Mouse (Mus musculus) neural tube, embryonic 12.5 days (tissue): ENCODE measurements at regions not wholly inside any gene's neighbourhood (a gene's known extent, or its start where the extent isn't known, plus 50 kb on each side); places are given as distances from the start of the nearest gene placed in this dataset.
"Not testable (repeated sequence)": the region's sequence is repeated elsewhere in the genome, so short reads cannot be mapped to it uniquely, and the experiment has no call there.

ENCODE experiments used
- ATAC-seq: fragments of 200-750 bp; cut with Nextera tagmentation; 2 replicates; pipeline ENCODE4 v1.8.0; 2017; ENCODE audit warnings: low read depth, mild to moderate bottlenecking, moderate TSS enrichment, moderate library complexity; ENCODE audit not compliant: low FRiP score
- H3K27ac ChIP-seq: fragments of 300-500 bp; sonication (generic); 2 replicates; pipeline ENCODE4 v1.5.1; 2016
- H3K27me3 ChIP-seq: fragments of 300-500 bp; sonication (generic); replicated peaks from 2 replicates; pipeline ENCODE4 v1.6.1; 2016; ENCODE audit warnings: mild to moderate bottlenecking
- H3K36me3 ChIP-seq: fragments of 300-500 bp; sonication (generic); 2 replicates; pipeline ENCODE4 v1.6.1; 2016; ENCODE audit warnings: mild to moderate bottlenecking
- H3K4me1 ChIP-seq: fragments of 300-500 bp; sonication (generic); 2 replicates; pipeline ENCODE4 v1.6.1; 2016
- H3K4me2 ChIP-seq: fragments of 300-500 bp; sonication (generic); replicated peaks from 2 replicates; pipeline ENCODE4 v1.6.1; 2016; ENCODE audit warnings: mild to moderate bottlenecking
- H3K4me3 ChIP-seq: fragments of 300-500 bp; sonication (generic); 2 replicates; pipeline ENCODE4 v1.5.1; 2016
- H3K9ac ChIP-seq: fragments of 300-500 bp; sonication (generic); 2 replicates; pipeline ENCODE4 v1.6.1; 2016; ENCODE audit warnings: mild to moderate bottlenecking
- H3K9me3 ChIP-seq: fragments of 300-500 bp; sonication (generic); 2 replicates; pipeline ENCODE4 v1.6.1; 2016; ENCODE audit warnings: mild to moderate bottlenecking
- WGBS: fragments of 180-500 bp; shearing (Covaris S2); methylation state at CpG from one replicate; pipeline ENCODE4 v1.1.7; 2016; 5-methylcytosine and 5-hydroxymethylcytosine counted together

- no peaks in the 10 kb centered on the region for H3K27me3 ChIP-seq
- H3K27ac ChIP-seq, result no peak overlapping the region
- no peaks in the 10 kb centered on the region for H3K9me3 ChIP-seq
- H3K9ac ChIP-seq, result no peak overlapping the region
- no peaks in the 10 kb centered on the region for H3K36me3 ChIP-seq
- WGBS, result 88% methylated on average over 4 of the region's 4 CpGs
- no peak overlapping the region for H3K4me3 ChIP-seq
- no peak for ATAC-seq
- H3K4me1 ChIP-seq, result no peaks in the 10 kb centered on the region
- H3K4me2 ChIP-seq, result no peak overlapping the region
These were observed 297.7 kb upstream of the Tbl1xr1 start for GRCm38 (mm10) chr3:21778789-21779188.

- Histone ChIP-seq H3K27me3 (no peaks in the 10 kb centered on the region), H3K27ac (no peak overlapping the region), H3K9me3 (no peaks in the 10 kb centered on the region), H3K9ac (no peak overlapping the region), H3K4me3 (no peak overlapping the region), H3K4me2 (no peak overlapping the region), H3K36me3 (no peaks in the 10 kb centered on the region), H3K4me1 (no peaks in the 10 kb centered on the region)
- no peak for ATAC-seq
- 48% methylated on average over 4 of the region's 4 CpGs for WGBS
These were observed 284.3 kb upstream of the Tbl1xr1 start for GRCm38 (mm10) chr3:21791983-21792631.

- ATAC-seq, result peak; percentile 75
- H3K27ac ChIP-seq, result no peak overlapping the region
- no peaks in the 10 kb centered on the region for H3K36me3 ChIP-seq
- WGBS, result 17% methylated on average over 1 of the region's 1 CpGs
- H3K4me1 ChIP-seq, result 0 out of 2 replicates have a peak, but pooled peaks cover 4% of the 10 kb centered on the region
- H3K9ac ChIP-seq, result no peak overlapping the region
- H3K4me2 ChIP-seq, result no peak overlapping the region
- no peaks in the 10 kb centered on the region for H3K27me3 ChIP-seq
- H3K4me3 ChIP-seq, result no peak overlapping the region
- H3K9me3 ChIP-seq, result no peaks in the 10 kb centered on the region
These were observed 278.3 kb upstream of the Tbl1xr1 start for GRCm38 (mm10) chr3:21798139-21798538.

- not testable (repeated sequence) for H3K9me3 ChIP-seq, H3K27ac ChIP-seq, H3K4me3 ChIP-seq, ATAC-seq, H3K4me1 ChIP-seq, H3K4me2 ChIP-seq, H3K27me3 ChIP-seq, H3K36me3 ChIP-seq, H3K9ac ChIP-seq
- WGBS, result 91% methylated on average over 2 of the region's 2 CpGs
These were observed 272.6 kb upstream of the Tbl1xr1 start for GRCm38 (mm10) chr3:21803886-21804285.

GRCm38 (mm10) chr3:21806494-21807157 is 269.8 kb upstream of the Tbl1xr1 start:
- H3K27me3 ChIP-seq, result no peaks in the 10 kb centered on the region
- WGBS, result 93% methylated on average over 2 of the region's 2 CpGs
- H3K9me3 ChIP-seq, result no peaks in the 10 kb centered on the region
- H3K4me3 ChIP-seq, result no peak overlapping the region
- no peaks in the 10 kb centered on the region for H3K36me3 ChIP-seq
- peaks cover 9% of the 10 kb centered on the region; the same call in 1 of the 2 replicates for H3K4me1 ChIP-seq
- H3K27ac ChIP-seq, result no peak overlapping the region
- no peak overlapping the region for H3K4me2 ChIP-seq
- H3K9ac ChIP-seq, result no peak overlapping the region
- ATAC-seq, result no peak

- Histone ChIP-seq H3K27ac (no peak overlapping the region), H3K9me3 (no peaks in the 10 kb centered on the region), H3K27me3 (no peaks in the 10 kb centered on the region), H3K36me3 (no peaks in the 10 kb centered on the region), H3K4me3 (no peak overlapping the region), H3K4me1 (peaks cover 9% of the 10 kb centered on the region; the same call in 1 of the 2 replicates), H3K4me2 (no peak overlapping the region), H3K9ac (no peak overlapping the region)
- ATAC-seq, result no peak
- 67% methylated on average over 2 of the region's 2 CpGs for WGBS
These were observed 267.9 kb upstream of the Tbl1xr1 start for GRCm38 (mm10) chr3:21808539-21808938.

GRCm38 (mm10) chr3:21809769-21810470 is 266.5 kb upstream of the Tbl1xr1 start:
- Histone ChIP-seq H3K27me3 (no peaks in the 10 kb centered on the region), H3K36me3 (no peaks in the 10 kb centered on the region), H3K9ac (no peak overlapping the region), H3K9me3 (no peaks in the 10 kb centered on the region), H3K4me3 (no peak overlapping the region), H3K27ac (no peak overlapping the region), H3K4me2 (no peak overlapping the region), H3K4me1 (peaks cover 9% of the 10 kb centered on the region; the same call in 1 of the 2 replicates)
- peak; percentile 91 for ATAC-seq
- WGBS, result 6% methylated on average over 2 of the region's 2 CpGs

GRCm38 (mm10) chr3:21813401-21813800 is 263.1 kb upstream of the Tbl1xr1 start:
- whole genome bisulfite sequencing, result 67% methylated on average over 1 of the region's 1 CpGs
- peaks cover 9% of the 10 kb centered on the region; the same call in 1 of the 2 replicates for H3K4me1 ChIP-seq

GRCm38 (mm10) chr3:21816968-21817858 is 259.2 kb upstream of the Tbl1xr1 start:
- no peaks in the 10 kb centered on the region for H3K9me3 ChIP-seq
- H3K4me2 ChIP-seq, result no peak overlapping the region
- no peak overlapping the region for H3K27ac ChIP-seq
- H3K9ac ChIP-seq, result no peak overlapping the region
- no peak for ATAC-seq
- H3K4me3 ChIP-seq, result no peak overlapping the region
- no peaks in the 10 kb centered on the region for H3K4me1 ChIP-seq
- 48% methylated on average over 4 of the region's 4 CpGs for whole genome bisulfite sequencing
- no peaks in the 10 kb centered on the region for H3K27me3 ChIP-seq
- no peaks in the 10 kb centered on the region for H3K36me3 ChIP-seq

More at GRCm38 (mm10) chr3:21813401-21813800, 263.1 kb upstream of the Tbl1xr1 start:
- Histone ChIP-seq H3K4me3 (no peak overlapping the region), H3K27ac (no peak overlapping the region), H3K4me2 (no peak overlapping the region), H3K36me3 (no peaks in the 10 kb centered on the region), H3K27me3 (no peaks in the 10 kb centered on the region), H3K9ac (no peak overlapping the region), H3K9me3 (no peaks in the 10 kb centered on the region)
- ATAC-seq, result no peak

- Histone ChIP-seq H3K36me3 (no peaks in the 10 kb centered on the region), H3K9me3 (no peaks in the 10 kb centered on the region), H3K4me3 (no peak overlapping the region), H3K27me3 (no peaks in the 10 kb centered on the region), H3K27ac (no peak overlapping the region), H3K4me1 (peaks cover 2% of the 10 kb centered on the region; the same call in 1 of the 2 replicates), H3K9ac (no peak overlapping the region), H3K4me2 (no peak overlapping the region)
- ATAC-seq, result no peak
- WGBS, result 68% methylated on average over 4 of the region's 4 CpGs
These were observed 257.4 kb upstream of the Tbl1xr1 start for GRCm38 (mm10) chr3:21819030-21819429.

- Histone ChIP-seq H3K4me3 (no peak overlapping the region), H3K27ac (no peak overlapping the region), H3K9ac (no peak overlapping the region), H3K36me3 (no peaks in the 10 kb centered on the region), H3K4me1 (peaks cover 7% of the 10 kb centered on the region; the same call in 1 of the 2 replicates), H3K27me3 (no peaks in the 10 kb centered on the region), H3K4me2 (no peak overlapping the region), H3K9me3 (no peaks in the 10 kb centered on the region)
- 76% methylated on average over 3 of the region's 3 CpGs for WGBS
- no peak for ATAC-seq
These were observed 256.3 kb upstream of the Tbl1xr1 start for GRCm38 (mm10) chr3:21820051-21820598.
